Mouse (Mus musculus) right cerebral cortex, postnatal 14 days (tissue): ENCODE data around the gene Kif22.
"Not testable (repeated sequence)": the region's sequence is repeated elsewhere in the genome, so short reads cannot be mapped to it uniquely, and the experiment has no call there.

ENCODE experiments used
- DNase-seq: peaks from one replicate; pipeline ENCODE4 v3.0.0; 2022

Gene Kif22

GRCm38 (mm10) chr7:127041851-127042672 is at the start of gene Kif22:
Gene Kif22 (minus strand): TSS chr7:127042471.
- peak; percentile 87 for DNase-seq

GRCm38 (mm10) chr7:127091114-127091896 is 49.0 kb upstream of the Kif22 start, which contains the start of gene AI467606:
Gene AI467606 (plus strand): TSS chr7:127091359.
- DNase-seq, result no peak

GRCm38 (mm10) chr7:127090154-127091113 is 48.2 kb upstream of the Kif22 start:
- DNase-seq, result no peak

GRCm38 (mm10) chr7:127088901-127089845 is 46.9 kb upstream of the Kif22 start:
- no peak for DNase-seq

GRCm38 (mm10) chr7:127088083-127088482 is 45.8 kb upstream of the Kif22 start:
- no peak for DNase-seq

- not testable (repeated sequence) for DNase-seq
Measured at GRCm38 (mm10) chr7:127087278-127088010, 45.2 kb upstream of the Kif22 start, which contains the start of gene Zg16. Gene Zg16 (minus strand): TSS chr7:127087328.

GRCm38 (mm10) chr7:127085751-127086150 is 43.5 kb upstream of the Kif22 start:
- not testable (repeated sequence) for DNase-seq

GRCm38 (mm10) chr7:127084794-127085193 is 42.5 kb upstream of the Kif22 start:
- DNase-seq, result no peak

- DNase-seq, result no peak
Measured at GRCm38 (mm10) chr7:127083689-127084088, 41.4 kb upstream of the Kif22 start.

GRCm38 (mm10) chr7:127082995-127083394 is 40.7 kb upstream of the Kif22 start:
- no peak for DNase-seq

GRCm38 (mm10) chr7:127082271-127082670 is 40.0 kb upstream of the Kif22 start:
- DNase-seq, result no peak

GRCm38 (mm10) chr7:127080045-127080444 is 37.8 kb upstream of the Kif22 start:
- DNase-seq, result no peak

- no peak for DNase-seq
Measured at GRCm38 (mm10) chr7:127077692-127078091, 35.4 kb upstream of the Kif22 start.

GRCm38 (mm10) chr7:127076188-127076587 is 33.9 kb upstream of the Kif22 start:
- no peak for DNase-seq

GRCm38 (mm10) chr7:127073221-127073620 is 30.9 kb upstream of the Kif22 start:
- DNase-seq, result no peak

GRCm38 (mm10) chr7:127070871-127071413 is 28.7 kb upstream of the Kif22 start:
- DNase-seq, result no peak

GRCm38 (mm10) chr7:127066317-127066716 is 24.0 kb upstream of the Kif22 start:
- DNase-seq, result no peak

GRCm38 (mm10) chr7:127065538-127065937 is 23.3 kb upstream of the Kif22 start:
- DNase-seq, result no peak

GRCm38 (mm10) chr7:127055026-127055585 is 12.8 kb upstream of the Kif22 start:
- no peak for DNase-seq

GRCm38 (mm10) chr7:127031244-127031643 is 11.0 kb downstream of the Kif22 start:
- DNase-seq, result no peak
